Mouse (Mus musculus) MEL (cell line): ENCODE results near the gene Nup153. TPM values are rescaled to one million over a fixed set of nuclear protein-coding genes. Genes with fewer than 3 reads are reported as not detected.

Source experiments
- DNase-seq: peaks from one replicate; pipeline ENCODE4 v3.0.0; 2011; ENCODE audit warnings: low read depth, low spot score
- H3K27ac ChIP-seq: 2 replicates; pipeline ENCODE4 v1.5.1; 2012; ENCODE audit warnings: low read depth, mild to moderate bottlenecking, control low read depth, low read length, moderate library complexity; ENCODE audit not compliant: control insufficient read depth
- H3K27me3 ChIP-seq, 2 experiments: fragments of 150-350 bp in 1 of 2; sonication (generic) in 1 of 2; 2 replicates each; pipeline ENCODE4 v1.6.1; 2012; ENCODE audit warnings: low read length in 2 of 2, mild to moderate bottlenecking in 2 of 2, improper control_type of control experiment in 1 of 2, moderate library complexity in 1 of 2; ENCODE audit not compliant: insufficient read depth in 2 of 2, control insufficient read depth in 1 of 2
- H3K36me3 ChIP-seq, 2 experiments: 2 replicates each; pipeline ENCODE4 v1.6.1; 2012 to 2014; ENCODE audit warnings: low read length in 2 of 2, improper control_type of control experiment in 1 of 2, inconsistent platforms in 1 of 2, mild to moderate bottlenecking in 1 of 2; ENCODE audit not compliant: insufficient read depth in 2 of 2, control insufficient read depth in 1 of 2
- H3K4me1 ChIP-seq, 2 experiments: fragments of 150-350 bp in 1 of 2; sonication (generic) in 1 of 2; 2 replicates each; pipeline ENCODE4 v1.6.1; 2012; ENCODE audit warnings: low read length in 2 of 2, improper control_type of control experiment in 1 of 2, mild to moderate bottlenecking in 1 of 2; ENCODE audit not compliant: insufficient read depth in 2 of 2, control insufficient read depth in 1 of 2
- H3K4me3 ChIP-seq, 2 experiments: fragments of 150-350 bp in 1 of 2; sonication (generic) in 1 of 2; 2 replicates each; pipeline ENCODE4 v1.5.1; 2012; ENCODE audit warnings: low read depth in 2 of 2, low read length in 2 of 2, mild to moderate bottlenecking in 2 of 2, moderate library complexity in 2 of 2, control low read depth in 1 of 2, improper control_type of control experiment in 1 of 2; ENCODE audit not compliant: control insufficient read depth in 1 of 2, insufficient read depth in 1 of 2
- H3K79me2 ChIP-seq: 2 replicates; pipeline ENCODE4 v1.6.1; 2012; ENCODE audit warnings: mild to moderate bottlenecking, low read length, moderate library complexity; ENCODE audit not compliant: control insufficient read depth, poor library complexity, insufficient read depth
- H3K9ac ChIP-seq: 2 replicates; pipeline ENCODE4 v1.6.1; 2012; ENCODE audit warnings: low read depth, mild to moderate bottlenecking, control low read depth, low read length, moderate library complexity; ENCODE audit not compliant: control insufficient read depth, poor library complexity, severe bottlenecking
- H3K9me3 ChIP-seq: fragments of 150-350 bp; sonication (generic); replicated peaks from 2 replicates; pipeline ENCODE4 v1.6.1; 2012; ENCODE audit warnings: mild to moderate bottlenecking, low read length, improper control_type of control experiment, moderate library complexity; ENCODE audit not compliant: insufficient read depth
- CHD2 ChIP-seq: IDR thresholded peaks from 2 replicates; pipeline ENCODE4 v1.6.1; 2011; ENCODE audit warnings: low read length, improper control_type of control experiment
- CTCF ChIP-seq, 3 experiments: IDR thresholded peaks in 2 of 3; conservative IDR thresholded peaks in 1 of 3; 2 replicates each; pipeline ENCODE4 v1.5.1; 2011 to 2012; ENCODE audit warnings: low read length in 3 of 3, low read depth in 2 of 3, mild to moderate bottlenecking in 2 of 3, improper control_type of control experiment in 1 of 3, inconsistent platforms in 1 of 3, mixed read lengths in 1 of 3, moderate library complexity in 1 of 3; ENCODE audit not compliant: control insufficient read depth in 1 of 3, insufficient read depth in 1 of 3, poor library complexity in 1 of 3, severe bottlenecking in 1 of 3
- EP300 ChIP-seq, 2 experiments: IDR thresholded peaks; 2 replicates each; pipeline ENCODE4 v1.6.1; 2011; ENCODE audit warnings: improper control_type of control experiment in 2 of 2, low read length in 2 of 2, low read depth in 1 of 2, mild to moderate bottlenecking in 1 of 2
- ETS1 ChIP-seq: IDR thresholded peaks from 2 replicates; pipeline ENCODE4 v1.6.1; 2012; ENCODE audit warnings: low read depth, mild to moderate bottlenecking, inconsistent platforms, low read length, improper control_type of control experiment, moderate library complexity
- GABPA ChIP-seq: IDR thresholded peaks from 2 replicates; pipeline ENCODE4 v1.6.1; 2012; ENCODE audit warnings: low read depth, mild to moderate bottlenecking, inconsistent platforms, low read length, improper control_type of control experiment, moderate library complexity
- HCFC1 ChIP-seq: IDR thresholded peaks from 2 replicates; pipeline ENCODE4 v1.6.1; 2012; ENCODE audit warnings: low read depth, mild to moderate bottlenecking, inconsistent platforms, low read length, improper control_type of control experiment, moderate library complexity
- JUND ChIP-seq: IDR thresholded peaks from 2 replicates; pipeline ENCODE4 v1.6.1; 2011; ENCODE audit warnings: low read depth, mild to moderate bottlenecking, improper control_type of control experiment, low read length
- MAFK ChIP-seq: IDR thresholded peaks from 2 replicates; pipeline ENCODE4 v1.6.1; 2011; ENCODE audit warnings: low read depth, mild to moderate bottlenecking, low read length, improper control_type of control experiment, borderline replicate concordance
- MAX ChIP-seq: IDR thresholded peaks from 2 replicates; pipeline ENCODE4 v1.6.1; 2011; ENCODE audit warnings: low read length, improper control_type of control experiment
- MEF2A ChIP-seq: IDR thresholded peaks from 2 replicates; pipeline ENCODE4 v1.6.1; 2014; ENCODE audit warnings: low read depth, mild to moderate bottlenecking, inconsistent platforms, low read length, improper control_type of control experiment; ENCODE audit not compliant: poor library complexity, insufficient replicate concordance, severe bottlenecking; ENCODE audit errors: extremely low read depth
- MXI1 ChIP-seq: IDR thresholded peaks from 2 replicates; pipeline ENCODE4 v1.6.1; 2011; ENCODE audit warnings: mild to moderate bottlenecking, low read depth, low read length, improper control_type of control experiment
- MYB ChIP-seq: IDR thresholded peaks from 2 replicates; pipeline ENCODE4 v1.6.1; 2011; ENCODE audit warnings: mild to moderate bottlenecking, low read depth, low read length, improper control_type of control experiment
- MYC ChIP-seq: IDR thresholded peaks from 2 replicates; pipeline ENCODE4 v1.6.1; 2011; ENCODE audit warnings: low read depth, mild to moderate bottlenecking, low read length, improper control_type of control experiment, moderate library complexity
- NELFE ChIP-seq: IDR thresholded peaks from 2 replicates; pipeline ENCODE4 v1.6.1; 2011; ENCODE audit warnings: low read depth, low read length, improper control_type of control experiment
- POLR2AphosphoS5 ChIP-seq: IDR thresholded peaks from 2 replicates; pipeline ENCODE4 v1.6.1; 2012; ENCODE audit warnings: low read depth, borderline replicate concordance, mild to moderate bottlenecking, inconsistent platforms, low read length, moderate library complexity, mixed read lengths
- RAD21 ChIP-seq: IDR thresholded peaks from 2 replicates; pipeline ENCODE4 v1.6.1; 2011; ENCODE audit warnings: mild to moderate bottlenecking, low read depth, low read length, improper control_type of control experiment
- SIN3A ChIP-seq: IDR thresholded peaks from 2 replicates; pipeline ENCODE4 v1.6.1; 2012; ENCODE audit warnings: low read length, improper control_type of control experiment, inconsistent platforms
- SMC3 ChIP-seq: IDR thresholded peaks from 2 replicates; pipeline ENCODE4 v1.6.1; 2011; ENCODE audit warnings: low read depth, low read length, improper control_type of control experiment
- TBP ChIP-seq: IDR thresholded peaks from 2 replicates; pipeline ENCODE4 v1.8.0; 2011; ENCODE audit warnings: low read depth, low read length, improper control_type of control experiment
- UBTF ChIP-seq: IDR thresholded peaks from 2 replicates; pipeline ENCODE4 v1.6.1; 2012; ENCODE audit warnings: low read depth, mild to moderate bottlenecking, inconsistent platforms, low read length, improper control_type of control experiment, moderate library complexity, borderline replicate concordance; ENCODE audit not compliant: insufficient read depth
- USF1 ChIP-seq: IDR thresholded peaks from 2 replicates; pipeline ENCODE4 v1.6.1; 2014; ENCODE audit warnings: low read depth, mild to moderate bottlenecking, inconsistent platforms, low read length, improper control_type of control experiment, moderate library complexity
- ZKSCAN1 ChIP-seq: IDR thresholded peaks from 2 replicates; pipeline ENCODE4 v1.6.1; 2012; ENCODE audit warnings: low read depth, mild to moderate bottlenecking, inconsistent platforms, low read length, improper control_type of control experiment, moderate library complexity
- ZNF384 ChIP-seq: IDR thresholded peaks from 2 replicates; pipeline ENCODE4 v1.6.1; 2012; ENCODE audit warnings: low read depth, mild to moderate bottlenecking, inconsistent platforms, low read length, improper control_type of control experiment
- polyA plus RNA-seq, 2 experiments: library from polyadenylated mRNA; stranded (reverse) in 1 of 2; unstranded in 1 of 2; fragments of >175 nt in 1 of 2; fragments of >200 nt in 1 of 2; gene quantifications; 2 replicates each; pipeline versions ENCODE4 v1.2.1 to v1.2.4; 2012; ENCODE audit warnings: low replicate concordance in 2 of 2, low read depth in 1 of 2; ENCODE audit not compliant: insufficient read length in 2 of 2, insufficient read depth in 1 of 2, missing spikeins in 1 of 2
- total RNA-seq: library from RNA; depleted of rRNA; stranded (reverse); fragments of 300-350 nt; gene quantifications from 2 replicates; pipeline ENCODE4 v1.2.3, GENCODE M21; 2012

Nup153 gene
- total and polyA plus RNA-seq, 3 experiments = 64.6 to 221 (median 82.8) TPM

- Histone ChIP-seq H3K4me1 (no peaks in the 10 kb centered on the region), H3K36me3 (no peaks in the 10 kb centered on the region; a peak in 1 of 4 replicates), H3K27ac (no peak overlapping the region)
- TF ChIP-seq ZNF384 (no peak), GABPA (no peak), RAD21 (no peak), MAFK (no peak), MYC (no peak), CTCF (IDR thresholded peaks at IDR 0.05 in 2 of 3, conservative IDR thresholded peaks at IDR 0.05 in 1 of 3; ENCODE audit: control insufficient read depth in 1 of 3, insufficient read depth in 1 of 3, low read depth in 2 of 3, low read length in 3 of 3, poor library complexity in 1 of 3, severe bottlenecking in 1 of 3) (no peak), CHD2 (no peak), NELFE (no peak), UBTF (no peak), HCFC1 (no peak), MYB (no peak)
- TF ChIP-seq, all 39 proteins: peak for 0
- no peaks in the 10 kb centered on the region for H3K79me2 ChIP-seq
- no peaks in the 10 kb centered on the region for H3K27me3 ChIP-seq
- no peaks in the 10 kb centered on the region for H3K9me3 ChIP-seq
- no peak overlapping the region for H3K9ac ChIP-seq
- H3K4me3 ChIP-seq = no peak overlapping the region
- no peak for DNase-seq
Measured at GRCm38 (mm10) chr13:46757946-46758345, 30.2 kb upstream of the Nup153 start.

GRCm38 (mm10) chr13:46753294-46753693, 25.6 kb upstream of the Nup153 start:
- Histone ChIP-seq H3K79me2 (no peaks in the 10 kb centered on the region), H3K36me3 (peaks cover 0 to 6% of the 10 kb centered on the region in 2 experiments; a peak in 2 of 4 replicates), H3K9me3 (no peaks in the 10 kb centered on the region), H3K27me3 (no peaks in the 10 kb centered on the region), H3K9ac (no peak overlapping the region), H3K27ac (no peak overlapping the region)
- no peak for TF ChIP-seq POLR2AphosphoS5
- no peak for TF ChIP-seq MXI1
- TF ChIP-seq SIN3A = no peak
- TF ChIP-seq ZKSCAN1 = no peak
- no peak for TF ChIP-seq MYB
- TF ChIP-seq TBP = no peak
- no peak for TF ChIP-seq ETS1
- TF ChIP-seq ZNF384 = no peak
- TF ChIP-seq USF1 = no peak
- TF ChIP-seq MEF2A = no peak
- TF ChIP-seq MAX = no peak
- no peak for TF ChIP-seq SMC3
- no peak for TF ChIP-seq EP300 (IDR thresholded peaks at IDR 0.05; ENCODE audit: low read depth in 1 of 2, low read length in 2 of 2)
- no peak for TF ChIP-seq JUND
- TF ChIP-seq, all 39 proteins: peak for 0
- Histone ChIP-seq H3K4me1 (peaks cover 8 to 9% of the 10 kb centered on the region in 2 experiments), H3K4me3 (no peak overlapping the region)
- DNase-seq = no peak
